Mouse (Mus musculus) ES-Bruce4 (cell line): ENCODE data around the gene Npm1. TPM values are rescaled to one million over a fixed set of nuclear protein-coding genes. Genes with fewer than 3 reads are reported as not detected.

Experiments used
- H3K27ac ChIP-seq: 2 replicates; pipeline ENCODE4 v1.5.1; 2012; ENCODE audit warnings: low read length, inconsistent platforms; ENCODE audit not compliant: insufficient read depth
- H3K27me3 ChIP-seq: 2 replicates; pipeline ENCODE4 v1.6.1; 2012; ENCODE audit warnings: mild to moderate bottlenecking, low read length, inconsistent platforms; ENCODE audit not compliant: control insufficient read depth, poor library complexity, insufficient read depth, severe bottlenecking
- H3K36me3 ChIP-seq: 2 replicates; pipeline ENCODE4 v1.6.1; 2012; ENCODE audit warnings: inconsistent platforms, mild to moderate bottlenecking, low read length, moderate library complexity; ENCODE audit not compliant: control insufficient read depth, poor library complexity, insufficient read depth, severe bottlenecking
- H3K4me1 ChIP-seq: one replicate; pipeline ENCODE4 v1.8.1; 2011; ENCODE audit warnings: low read length; ENCODE audit not compliant: control insufficient read depth, insufficient read depth
- H3K4me3 ChIP-seq: 2 replicates; pipeline ENCODE4 v1.5.1; 2011; ENCODE audit warnings: low read depth, mild to moderate bottlenecking, low read length
- H3K9ac ChIP-seq: 2 replicates; pipeline ENCODE4 v1.6.1; 2012; ENCODE audit warnings: low read depth, mild to moderate bottlenecking, inconsistent platforms; ENCODE audit not compliant: poor library complexity, severe bottlenecking
- H3K9me3 ChIP-seq: replicated peaks from 2 replicates; pipeline ENCODE4 v1.6.1; 2012; ENCODE audit warnings: mild to moderate bottlenecking, low read length, inconsistent platforms; ENCODE audit not compliant: control insufficient read depth, poor library complexity, insufficient read depth, severe bottlenecking
- CTCF ChIP-seq: IDR thresholded peaks from one replicate; pipeline ENCODE4 v1.8.1; 2011; ENCODE audit warnings: low read depth, low read length
- EP300 ChIP-seq: IDR thresholded peaks from 2 replicates; pipeline ENCODE4 v1.6.1; 2011; ENCODE audit warnings: low read depth, low read length; ENCODE audit not compliant: insufficient read depth
- POLR2A ChIP-seq: IDR thresholded peaks from one replicate; pipeline ENCODE4 v1.8.1; 2011; ENCODE audit warnings: low read length; ENCODE audit not compliant: insufficient read depth
- polyA plus RNA-seq: library from polyadenylated mRNA; stranded (reverse); fragments of >200 nt; gene quantifications from 2 replicates; pipeline ENCODE4 v1.2.4, GENCODE M21; 2011; ENCODE audit warnings: low read depth; ENCODE audit not compliant: missing spikeins, insufficient read depth, insufficient read length

Npm1 gene
- polyA plus RNA-seq, 1 experiment, result 5,189 TPM

GRCm38 (mm10) chr11:33145201-33146142 lies 17.5 kb downstream of the Npm1 start:
- Histone ChIP-seq H3K9me3 (no peaks in the 10 kb centered on the region), H3K27me3 (peaks cover 3% of the 10 kb centered on the region; the same call in 1 of the 2 replicates), H3K4me3 (no peak overlapping the region), H3K9ac (no peak overlapping the region), H3K27ac (no peak overlapping the region), H3K4me1 (no peaks in the 10 kb centered on the region), H3K36me3 (peaks cover 4% of the 10 kb centered on the region)
- TF ChIP-seq EP300 (no peak), CTCF (no peak), POLR2A (no peak)

- no peaks in the 10 kb centered on the region for H3K36me3 ChIP-seq
- no peaks in the 10 kb centered on the region for H3K4me1 ChIP-seq
- H3K9ac ChIP-seq, result no peak overlapping the region
- H3K27ac ChIP-seq, result no peak overlapping the region
- H3K27me3 ChIP-seq, result peaks cover 3% of the 10 kb centered on the region; the same call in 1 of the 2 replicates
- TF ChIP-seq CTCF (no peak), EP300 (no peak), POLR2A (no peak)
- H3K4me3 ChIP-seq, result no peak overlapping the region
- no peaks in the 10 kb centered on the region for H3K9me3 ChIP-seq
Measured at GRCm38 (mm10) chr11:33143906-33144305, 19.1 kb downstream of the Npm1 start.

GRCm38 (mm10) chr11:33142801-33143200 lies 20.2 kb downstream of the Npm1 start:
- Histone ChIP-seq H3K27ac (no peak overlapping the region), H3K4me1 (no peaks in the 10 kb centered on the region), H3K9ac (no peak overlapping the region), H3K9me3 (no peaks in the 10 kb centered on the region), H3K4me3 (no peak overlapping the region), H3K27me3 (peaks cover 3% of the 10 kb centered on the region; the same call in 1 of the 2 replicates), H3K36me3 (no peaks in the 10 kb centered on the region)
- TF ChIP-seq CTCF (no peak), EP300 (no peak)

GRCm38 (mm10) chr11:33140111-33140460 lies 22.9 kb downstream of the Npm1 start:
- no peak for TF ChIP-seq EP300
- TF ChIP-seq CTCF, result no peak
- no peak for TF ChIP-seq POLR2A
- Histone ChIP-seq H3K9ac (no peak overlapping the region), H3K4me1 (no peaks in the 10 kb centered on the region), H3K4me3 (no peak overlapping the region), H3K36me3 (no peaks in the 10 kb centered on the region), H3K9me3 (no peaks in the 10 kb centered on the region), H3K27ac (no peak overlapping the region), H3K27me3 (no peaks in the 10 kb centered on the region)

- Histone ChIP-seq H3K27me3 (no peaks in the 10 kb centered on the region), H3K4me3 (no peak overlapping the region), H3K9ac (no peak overlapping the region), H3K9me3 (no peaks in the 10 kb centered on the region), H3K27ac (no peak overlapping the region), H3K36me3 (no peaks in the 10 kb centered on the region), H3K4me1 (no peaks in the 10 kb centered on the region)
- TF ChIP-seq POLR2A (no peak), EP300 (no peak), CTCF (no peak)
Measured at GRCm38 (mm10) chr11:33139458-33140110, 23.4 kb downstream of the Npm1 start.

GRCm38 (mm10) chr11:33138686-33139085 lies 24.3 kb downstream of the Npm1 start:
- TF ChIP-seq CTCF, result no peak
- no peak for TF ChIP-seq EP300
- no peak for TF ChIP-seq POLR2A
- no peaks in the 10 kb centered on the region for H3K9me3 ChIP-seq
- H3K27ac ChIP-seq, result no peak overlapping the region
- H3K4me3 ChIP-seq, result no peak overlapping the region
- no peaks in the 10 kb centered on the region for H3K27me3 ChIP-seq
- no peaks in the 10 kb centered on the region for H3K36me3 ChIP-seq
- no peak overlapping the region for H3K9ac ChIP-seq
- H3K4me1 ChIP-seq, result no peaks in the 10 kb centered on the region
